Mouse (Mus musculus): ENCODE data around the gene Cdc42se2.

The Cdc42se2 gene

GRCm38 (mm10) chr11:54757993-54758392 is 29.5 kb downstream of the Cdc42se2 start:
- in situ Hi-C loops (cut with MboI, MseI): no loop called here

GRCm38 (mm10) chr11:54755148-54755664 is 32.3 kb downstream of the Cdc42se2 start:
- in situ Hi-C loops (cut with MboI, MseI): no loop called here

GRCm38 (mm10) chr11:54754301-54755147 is 33.0 kb downstream of the Cdc42se2 start:
- in situ Hi-C loops (cut with MboI, MseI): no loop called here

- in situ Hi-C loops (cut with MboI, MseI): no loop called here
These were observed 36.0 kb downstream of the Cdc42se2 start for GRCm38 (mm10) chr11:54751502-54751901.

GRCm38 (mm10) chr11:54748891-54749290 is 38.6 kb downstream of the Cdc42se2 start:
- in situ Hi-C loops (cut with MboI, MseI): no loop called here

GRCm38 (mm10) chr11:54744231-54744630 is 43.2 kb downstream of the Cdc42se2 start:
- in situ Hi-C loops (cut with MboI, MseI): no loop called here

GRCm38 (mm10) chr11:54741330-54741729 is 46.1 kb downstream of the Cdc42se2 start:
- in situ Hi-C loops (cut with MboI, MseI): no loop called here

GRCm38 (mm10) chr11:54739012-54739750 is 48.3 kb downstream of the Cdc42se2 start:
- in situ Hi-C loops (cut with MboI, MseI): no loop called here

- in situ Hi-C loops (cut with MboI, MseI): no loop called here
These were observed 50.6 kb downstream of the Cdc42se2 start for GRCm38 (mm10) chr11:54736903-54737302.

GRCm38 (mm10) chr11:54735114-54735513 is 52.4 kb downstream of the Cdc42se2 start:
- in situ Hi-C loops (cut with MboI, MseI): no loop called here

GRCm38 (mm10) chr11:54733546-54733945 is 53.9 kb downstream of the Cdc42se2 start:
- in situ Hi-C loops (cut with MboI, MseI): no loop called here

- in situ Hi-C loops (cut with MboI, MseI): no loop called here
These were observed 56.1 kb downstream of the Cdc42se2 start for GRCm38 (mm10) chr11:54731367-54731766.

GRCm38 (mm10) chr11:54730931-54731330 is 56.5 kb downstream of the Cdc42se2 start:
- in situ Hi-C loops (cut with MboI, MseI): no loop called here

- in situ Hi-C loops (cut with MboI, MseI): no loop called here
These were observed 58.2 kb downstream of the Cdc42se2 start for GRCm38 (mm10) chr11:54729311-54729710.

- in situ Hi-C loops (cut with MboI, MseI): no loop called here
These were observed 59.1 kb downstream of the Cdc42se2 start for GRCm38 (mm10) chr11:54728371-54728770.

- in situ Hi-C loops (cut with MboI, MseI): no loop called here
These were observed 60.1 kb downstream of the Cdc42se2 start for GRCm38 (mm10) chr11:54727327-54727901.

- in situ Hi-C loops (cut with MboI, MseI): no loop called here
These were observed 60.9 kb downstream of the Cdc42se2 start for GRCm38 (mm10) chr11:54726571-54727062.

- in situ Hi-C loops (cut with MboI, MseI): loop anchor here in 1 of 2 experiments (5.0 kb wide), 1 partner anchor 138 kb away; the partner anchor contains the start of gene Lyrm7
These were observed 63.0 kb downstream of the Cdc42se2 start for GRCm38 (mm10) chr11:54724353-54725034.

- in situ Hi-C loops (cut with MboI, MseI): loop anchor here in 1 of 2 experiments (5.0 kb wide), 1 partner anchor 140 kb away; the partner anchor contains the start of gene Lyrm7
These were observed 65.4 kb downstream of the Cdc42se2 start for GRCm38 (mm10) chr11:54722057-54722456.

GRCm38 (mm10) chr11:54718601-54719000 is 68.9 kb downstream of the Cdc42se2 start:
- in situ Hi-C loops (cut with MboI, MseI): no loop called here

- in situ Hi-C loops (cut with MboI, MseI): no loop called here
These were observed 69.6 kb downstream of the Cdc42se2 start for GRCm38 (mm10) chr11:54717893-54718292.

Measured in T-helper 17 cell (primary cell).